Mouse (Mus musculus) c-Kit-positive CD71-positive TER-119-negative erythroid progenitor cells, embryonic 14.5 days (primary cell): ENCODE data around the gene Plgrkt.
"Not testable (repeated sequence)": the region's sequence is repeated elsewhere in the genome, so short reads cannot be mapped to it uniquely, and the experiment has no call there.

Experiments
- DNase-seq: peaks from one replicate; pipeline ENCODE4 v3.0.0-alpha.2; 2013; ENCODE audit warnings: low read depth

Gene Plgrkt

GRCm38 (mm10) chr19:29366969-29367622 is at the start of gene Plgrkt, which contains the start of gene Cd274:
Plgrkt (minus strand) TSS chr19:29367390.
Cd274 (plus strand) TSS chr19:29367455.
- peak; percentile 90 for DNase-seq

GRCm38 (mm10) chr19:29416393-29416902 is 49.3 kb upstream of the Plgrkt start:
- DNase-seq: no peak

GRCm38 (mm10) chr19:29414917-29415316 is 47.7 kb upstream of the Plgrkt start:
- DNase-seq: not testable (repeated sequence)

- DNase-seq: no peak
Observed at GRCm38 (mm10) chr19:29414513-29414912, 47.3 kb upstream of the Plgrkt start.

- DNase-seq: no peak
Observed at GRCm38 (mm10) chr19:29412476-29413420, 45.6 kb upstream of the Plgrkt start.

GRCm38 (mm10) chr19:29410619-29411018 is 43.4 kb upstream of the Plgrkt start, which contains the start of gene Pdcd1lg2:
Pdcd1lg2 (plus strand) TSS chr19:29410919.
- DNase-seq: no peak

GRCm38 (mm10) chr19:29406042-29407017 is 39.1 kb upstream of the Plgrkt start:
- DNase-seq: no peak

GRCm38 (mm10) chr19:29405388-29405787 is 38.2 kb upstream of the Plgrkt start:
- DNase-seq: no peak

- no peak for DNase-seq
Observed at GRCm38 (mm10) chr19:29403251-29403650, 36.1 kb upstream of the Plgrkt start.

- no peak for DNase-seq
Observed at GRCm38 (mm10) chr19:29402621-29403020, 35.4 kb upstream of the Plgrkt start.

GRCm38 (mm10) chr19:29400466-29400865 is 33.3 kb upstream of the Plgrkt start:
- peak; percentile 32 for DNase-seq

GRCm38 (mm10) chr19:29399786-29400185 is 32.6 kb upstream of the Plgrkt start:
- no peak for DNase-seq

GRCm38 (mm10) chr19:29396353-29396752 is 29.2 kb upstream of the Plgrkt start:
- no peak for DNase-seq

- no peak for DNase-seq
Observed at GRCm38 (mm10) chr19:29394721-29395120, 27.5 kb upstream of the Plgrkt start.

GRCm38 (mm10) chr19:29393333-29393732 is 26.1 kb upstream of the Plgrkt start:
- DNase-seq: no peak

- no peak for DNase-seq
Observed at GRCm38 (mm10) chr19:29391279-29391678, 24.1 kb upstream of the Plgrkt start.

GRCm38 (mm10) chr19:29390483-29390882 is 23.3 kb upstream of the Plgrkt start:
- DNase-seq: no peak

- DNase-seq: no peak
Observed at GRCm38 (mm10) chr19:29388818-29389217, 21.6 kb upstream of the Plgrkt start.

- no peak for DNase-seq
Observed at GRCm38 (mm10) chr19:29385822-29386221, 18.6 kb upstream of the Plgrkt start.

- no peak for DNase-seq
Observed at GRCm38 (mm10) chr19:29384994-29385393, 17.8 kb upstream of the Plgrkt start.

GRCm38 (mm10) chr19:29384412-29384811 is 17.2 kb upstream of the Plgrkt start:
- DNase-seq: no peak

GRCm38 (mm10) chr19:29383368-29383767 is 16.2 kb upstream of the Plgrkt start:
- no peak for DNase-seq
